Mouse (Mus musculus) CH12.LX (cell line): ENCODE results near the gene Pkp4. TPM values are rescaled to one million over a fixed set of nuclear protein-coding genes. Genes with fewer than 3 reads are reported as not detected.
"Not testable (repeated sequence)": the region's sequence is repeated elsewhere in the genome, so short reads cannot be mapped to it uniquely, and the experiment has no call there.

Experiments
- DNase-seq: peaks from one replicate; pipeline ENCODE4 v3.0.0-alpha.2; 2013; ENCODE audit errors: extremely low read depth
- H3K27ac ChIP-seq: 2 replicates; pipeline ENCODE4 v1.5.1; 2012; ENCODE audit warnings: low read depth, mild to moderate bottlenecking, control low read depth, moderate library complexity; ENCODE audit not compliant: insufficient read depth
- H3K27me3 ChIP-seq: replicated peaks from 2 replicates; pipeline ENCODE3; 2012; ENCODE audit warnings: inconsistent platforms
- H3K36me3 ChIP-seq, 2 experiments: replicated peaks in 1 of 2; 2 replicates each; pipeline versions ENCODE3 to v1.6.1; 2012; ENCODE audit warnings: inconsistent platforms in 1 of 2, low read length in 1 of 2, mild to moderate bottlenecking in 1 of 2, mixed read lengths in 1 of 2, moderate library complexity in 1 of 2; ENCODE audit not compliant: control insufficient read depth in 1 of 2, insufficient read depth in 1 of 2
- H3K4me1 ChIP-seq, 2 experiments: 2 replicates each; pipeline ENCODE4 v1.6.1; 2012; ENCODE audit warnings: inconsistent platforms in 1 of 2, moderate library complexity in 1 of 2; ENCODE audit not compliant: insufficient read depth in 2 of 2, control insufficient read depth in 1 of 2
- H3K4me2 ChIP-seq: 2 replicates; pipeline ENCODE4 v1.6.1; 2012; ENCODE audit warnings: low read depth, mild to moderate bottlenecking, control low read depth; ENCODE audit not compliant: poor library complexity, insufficient read depth, severe bottlenecking
- H3K4me3 ChIP-seq, 3 experiments: fragments of 150-350 bp in 1 of 3; sonication (generic) in 1 of 3; replicated peaks in 1 of 3; 2 replicates each; pipeline versions ENCODE3 to v1.5.1; 2011 to 2012; ENCODE audit warnings: low read depth in 2 of 3, low read length in 2 of 3, mild to moderate bottlenecking in 2 of 3, moderate library complexity in 2 of 3, control low read depth in 1 of 3, improper control_type of control experiment in 1 of 3, inconsistent platforms in 1 of 3, mixed read lengths in 1 of 3; ENCODE audit not compliant: poor library complexity in 1 of 3
- H3K79me2 ChIP-seq: replicated peaks from 2 replicates; pipeline ENCODE4 v1.6.1; 2012; ENCODE audit warnings: mild to moderate bottlenecking, moderate library complexity; ENCODE audit not compliant: control insufficient read depth, poor library complexity, insufficient read depth, severe bottlenecking; ENCODE audit errors: extremely low read depth
- H3K9ac ChIP-seq: 2 replicates; pipeline ENCODE4 v1.6.1; 2012; ENCODE audit warnings: low read depth, mild to moderate bottlenecking, control low read depth, moderate library complexity; ENCODE audit not compliant: insufficient read depth
- H3K9me3 ChIP-seq: replicated peaks from 2 replicates; pipeline ENCODE3; 2012; ENCODE audit warnings: low read length, inconsistent platforms, mixed read lengths
- CHD2 ChIP-seq: IDR thresholded peaks from 2 replicates; pipeline ENCODE4 v1.6.1; 2011; ENCODE audit warnings: low read length, improper control_type of control experiment
- CTCF ChIP-seq, 2 experiments: IDR thresholded peaks in 1 of 2; conservative IDR thresholded peaks in 1 of 2; 2 replicates each; pipeline ENCODE4 v1.5.1; 2011 to 2012; ENCODE audit warnings: low read depth in 2 of 2, low read length in 2 of 2, improper control_type of control experiment in 1 of 2, inconsistent platforms in 1 of 2, mild to moderate bottlenecking in 1 of 2, moderate library complexity in 1 of 2
- ETS1 ChIP-seq: conservative IDR thresholded peaks from 2 replicates; pipeline ENCODE4 v1.6.1; 2012; ENCODE audit warnings: low read depth, mild to moderate bottlenecking, inconsistent platforms, low read length, improper control_type of control experiment, moderate library complexity
- HCFC1 ChIP-seq: IDR thresholded peaks from 2 replicates; pipeline ENCODE4 v1.6.1; 2012; ENCODE audit warnings: low read depth, mild to moderate bottlenecking, inconsistent platforms, low read length, improper control_type of control experiment
- IRF4 ChIP-seq: IDR thresholded peaks from 2 replicates; pipeline ENCODE4 v1.6.1; 2014; ENCODE audit warnings: low read depth, mild to moderate bottlenecking, inconsistent platforms, low read length, improper control_type of control experiment
- JUN ChIP-seq: IDR thresholded peaks from 2 replicates; pipeline ENCODE4 v1.6.1; 2011; ENCODE audit warnings: low read depth, mild to moderate bottlenecking, low read length, improper control_type of control experiment, moderate library complexity; ENCODE audit not compliant: insufficient read depth
- JUND ChIP-seq: conservative IDR thresholded peaks from 2 replicates; pipeline ENCODE4 v1.6.1; 2011; ENCODE audit warnings: low read depth, low read length, improper control_type of control experiment
- KAT2A ChIP-seq: IDR thresholded peaks from 2 replicates; pipeline ENCODE4 v1.6.1; 2012; ENCODE audit warnings: low read length, improper control_type of control experiment, inconsistent platforms; ENCODE audit not compliant: insufficient replicate concordance
- MAFK ChIP-seq: IDR thresholded peaks from 2 replicates; pipeline ENCODE4 v1.6.1; 2011; ENCODE audit warnings: low read length, improper control_type of control experiment; ENCODE audit not compliant: insufficient replicate concordance
- POLR2A ChIP-seq: IDR thresholded peaks from 2 replicates; pipeline ENCODE4 v1.6.1; 2011; ENCODE audit warnings: low read depth, mild to moderate bottlenecking, improper control_type of control experiment, low read length
- POLR2AphosphoS2 ChIP-seq: IDR thresholded peaks from 2 replicates; pipeline ENCODE4 v1.6.1; 2011; ENCODE audit warnings: low read depth, low read length, improper control_type of control experiment
- RAD21 ChIP-seq: IDR thresholded peaks from 2 replicates; pipeline ENCODE4 v1.6.1; 2011; ENCODE audit warnings: low read depth, mild to moderate bottlenecking, low read length, improper control_type of control experiment, moderate library complexity
- SIN3A ChIP-seq: IDR thresholded peaks from 2 replicates; pipeline ENCODE4 v1.6.1; 2012; ENCODE audit warnings: low read length, improper control_type of control experiment, inconsistent platforms
- UBTF ChIP-seq: IDR thresholded peaks from 2 replicates; pipeline ENCODE4 v1.6.1; 2012; ENCODE audit warnings: low read depth, mild to moderate bottlenecking, inconsistent platforms, low read length, improper control_type of control experiment, moderate library complexity
- USF1 ChIP-seq: IDR thresholded peaks from 2 replicates; pipeline ENCODE4 v1.6.1; 2014; ENCODE audit warnings: low read depth, mild to moderate bottlenecking, inconsistent platforms, low read length, improper control_type of control experiment
- USF2 ChIP-seq: conservative IDR thresholded peaks from 2 replicates; pipeline ENCODE4 v1.6.1; 2011; ENCODE audit warnings: low read depth, low read length, improper control_type of control experiment
- ZC3H11A ChIP-seq: IDR thresholded peaks from 2 replicates; pipeline ENCODE4 v1.6.1; 2012; ENCODE audit warnings: low read depth, mild to moderate bottlenecking, inconsistent platforms, low read length, improper control_type of control experiment
- ZKSCAN1 ChIP-seq: IDR thresholded peaks from 2 replicates; pipeline ENCODE4 v1.6.1; 2012; ENCODE audit warnings: low read depth, inconsistent platforms, low read length, improper control_type of control experiment, borderline replicate concordance
- ZNF384 ChIP-seq: IDR thresholded peaks from 2 replicates; pipeline ENCODE4 v1.6.1; 2012; ENCODE audit warnings: low read depth, low read length, improper control_type of control experiment, inconsistent platforms
- dilution Hi-C: fragments of 300-500 bp; cut with MboI; formaldehyde crosslinking; loops from 2 replicates; pipeline ENCODE4 v1.14.3; 2020; ENCODE audit warnings: low sequenced_read_pairs; ENCODE audit not compliant: extremely low pct_unique_long_range_greater_than_20kb, extremely low pct_ligation_motif_present
- in situ Hi-C: fragments of 300-500 bp; cut with MboI; formaldehyde crosslinking; loops from 3 replicates; pipeline ENCODE4 v1.14.3; 2019; ENCODE audit warnings: low sequenced_read_pairs, low pct_ligation_motif_present, low pct_unique_long_range_greater_than_20kb, mixed read lengths
- polyA plus RNA-seq: library from polyadenylated mRNA; unstranded; fragments of >175 nt; gene quantifications from 2 replicates; pipeline ENCODE4 v1.2.1, GENCODE M21; 2012; ENCODE audit warnings: low read depth; ENCODE audit not compliant: insufficient read length
- total RNA-seq, 2 experiments: library from RNA; depleted of rRNA; stranded (reverse); fragments of 300-350 nt in 1 of 2; fragments of >200 nt in 1 of 2; gene quantifications; 2 replicates each; pipeline ENCODE4 v1.2.3; 2012 to 2014

The Pkp4 gene
- total and polyA plus RNA-seq, 3 experiments: not detected

DNA sequence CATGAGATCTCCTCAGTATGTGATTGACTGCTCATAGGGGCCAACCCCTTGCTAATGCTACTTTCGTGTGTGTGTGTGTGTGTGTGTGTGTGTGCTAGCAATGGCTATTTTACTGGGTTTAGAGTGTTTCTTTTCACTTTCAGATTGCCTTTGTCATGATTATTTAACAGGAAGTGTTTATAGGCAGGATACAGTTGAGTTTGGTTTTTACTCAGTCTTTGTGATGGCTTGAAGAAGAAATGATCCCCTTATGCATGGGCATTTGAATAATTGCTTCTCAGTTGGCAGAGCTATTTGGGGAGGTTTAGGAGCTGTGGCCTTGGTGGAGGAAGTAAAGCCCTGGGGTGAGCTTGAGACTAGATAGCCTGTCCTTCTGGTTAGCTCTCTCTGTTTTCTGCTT lies 232.5 kb downstream of the Pkp4 start:
- no peaks in the 10 kb centered on the region for H3K79me2 ChIP-seq
- H3K27me3 ChIP-seq: no peaks in the 10 kb centered on the region
- no peaks in the 10 kb centered on the region for H3K36me3 ChIP-seq
- in situ Hi-C loops: no loop called here
- no peaks in the 10 kb centered on the region for H3K4me1 ChIP-seq
- dilution Hi-C loops: no loop called here
- DNase-seq: no peak
- TF ChIP-seq POLR2AphosphoS2 (no peak), HCFC1 (no peak), ZKSCAN1 (no peak), ETS1 (no peak), CTCF (conservative IDR thresholded peaks at IDR 0.05 in 1 of 2, IDR thresholded peaks at IDR 0.05 in 1 of 2; ENCODE audit: low read depth in 2 of 2, low read length in 2 of 2) (no peak), USF2 (no peak), IRF4 (no peak), RAD21 (no peak), MAFK (no peak), JUND (no peak), ZC3H11A (no peak), CHD2 (no peak), KAT2A (no peak), POLR2A (no peak), UBTF (no peak), JUN (no peak), USF1 (no peak)
- no peak overlapping the region for H3K4me3 ChIP-seq
- no peak overlapping the region for H3K9ac ChIP-seq
- peaks cover 48% of the 10 kb centered on the region for H3K9me3 ChIP-seq
- H3K4me2 ChIP-seq: no peak overlapping the region
- no peak overlapping the region for H3K27ac ChIP-seq

DNA sequence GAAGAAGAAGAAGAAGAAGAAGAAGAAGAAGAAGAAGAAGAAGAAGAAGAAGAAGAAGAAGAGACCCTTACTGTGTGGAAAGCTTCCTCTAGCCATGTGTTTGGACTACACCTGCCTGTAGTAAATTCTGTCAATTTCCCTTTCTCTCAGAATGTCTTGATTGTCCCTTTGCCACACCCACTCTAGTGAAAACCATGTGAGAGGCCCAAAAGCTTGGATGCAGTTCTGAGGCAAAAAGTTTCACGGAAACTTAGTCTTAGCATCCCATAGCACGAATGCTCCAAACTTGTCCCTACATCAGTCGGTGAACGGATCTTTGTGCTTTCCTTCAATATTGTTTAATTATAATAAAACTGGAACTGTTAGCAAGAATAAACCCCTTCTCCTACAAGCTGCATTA lies 234.0 kb downstream of the Pkp4 start:
- dilution Hi-C loops: no loop called here

DNA sequence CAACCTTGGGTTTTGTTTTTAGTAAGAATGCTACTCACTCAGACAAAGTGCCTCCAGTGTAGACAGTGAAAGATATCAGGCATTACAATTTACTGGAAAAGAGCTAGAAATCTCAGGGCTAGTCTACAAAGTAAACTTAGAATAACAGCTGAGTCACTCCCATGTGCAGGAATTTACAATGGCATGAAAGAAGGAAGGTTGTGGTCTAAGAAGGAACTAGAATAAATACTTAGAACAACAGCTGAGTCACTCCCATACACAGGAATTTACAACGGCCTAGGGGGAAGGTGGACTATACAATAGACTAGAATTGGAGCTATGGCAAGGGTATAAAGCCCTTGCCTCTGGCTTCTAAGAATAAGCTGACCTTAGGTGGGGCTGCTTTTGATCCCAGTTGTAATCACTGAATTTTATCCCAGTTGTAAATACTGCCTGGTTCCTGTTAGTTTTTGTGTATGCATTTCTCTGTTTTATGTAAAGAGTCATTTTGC lies 234.6 kb downstream of the Pkp4 start:
- DNase-seq, H3K27me3 ChIP-seq, H3K4me1 ChIP-seq, H3K79me2 ChIP-seq, dilution Hi-C loops, H3K4me2 ChIP-seq, H3K4me3 ChIP-seq, H3K36me3 ChIP-seq, in situ Hi-C loops, H3K9ac ChIP-seq, H3K27ac ChIP-seq: not testable (repeated sequence)
- peaks cover 46% of the 10 kb centered on the region for H3K9me3 ChIP-seq

More for the DNA sequence above, 234.0 kb downstream of the Pkp4 start:
- Histone ChIP-seq H3K4me3 (no peak overlapping the region), H3K36me3 (no peaks in the 10 kb centered on the region), H3K9me3 (peaks cover 45% of the 10 kb centered on the region), H3K27me3 (no peaks in the 10 kb centered on the region), H3K4me2 (no peak overlapping the region), H3K4me1 (no peaks in the 10 kb centered on the region), H3K27ac (no peak overlapping the region), H3K9ac (no peak overlapping the region), H3K79me2 (no peaks in the 10 kb centered on the region)
- TF ChIP-seq SIN3A (no peak), ZNF384 (no peak)
- DNase-seq: no peak
- in situ Hi-C loops: no loop called here
